Mouse (Mus musculus) heart, embryonic 14.5 days (tissue): Measurements from ENCODE around the gene Fat2. TPM values are rescaled to one million over a fixed set of nuclear protein-coding genes. Genes with fewer than 3 reads are reported as not detected.

Experiments used
- ATAC-seq: fragments of 200-750 bp; cut with Nextera tagmentation; 2 replicates; pipeline ENCODE4 v1.8.0; 2017; ENCODE audit warnings: low read depth, moderate TSS enrichment; ENCODE audit not compliant: insufficient number of reproducible peaks, insufficient read depth, low FRiP score
- H3K27ac ChIP-seq, 2 experiments: fragments of 200-500 bp in 1 of 2; fragments of 300-500 bp in 1 of 2; sonication (generic) in 1 of 2; replicated peaks in 1 of 2; 2 replicates each; pipeline ENCODE4 v1.5.1; 2012 to 2014; ENCODE audit warnings: low read depth in 2 of 2, low read length in 2 of 2, control low read depth in 1 of 2, mild to moderate bottlenecking in 1 of 2, mixed read lengths in 1 of 2; ENCODE audit not compliant: control insufficient read depth in 1 of 2, insufficient read depth in 1 of 2
- H3K27me3 ChIP-seq: fragments of 300-500 bp; sonication (generic); 2 replicates; pipeline ENCODE4 v1.6.1; 2014; ENCODE audit warnings: mild to moderate bottlenecking, low read length, control low read depth; ENCODE audit not compliant: control insufficient read depth, insufficient read depth
- H3K36me3 ChIP-seq: fragments of 300-500 bp; sonication (generic); 2 replicates; pipeline ENCODE4 v1.6.1; 2014; ENCODE audit warnings: mild to moderate bottlenecking, control low read depth, low read length, mixed read lengths; ENCODE audit not compliant: control insufficient read depth, insufficient read depth
- H3K4me1 ChIP-seq, 2 experiments: fragments of 200-500 bp in 1 of 2; fragments of 300-500 bp in 1 of 2; sonication (generic) in 1 of 2; 2 replicates each; pipeline ENCODE4 v1.6.1; 2012 to 2014; ENCODE audit warnings: low read length in 2 of 2, control low read depth in 1 of 2, mixed read lengths in 1 of 2; ENCODE audit not compliant: control insufficient read depth in 2 of 2, insufficient read depth in 2 of 2
- H3K4me2 ChIP-seq: fragments of 300-500 bp; sonication (generic); 2 replicates; pipeline ENCODE4 v1.6.1; 2014; ENCODE audit warnings: mild to moderate bottlenecking, low read length
- H3K4me3 ChIP-seq, 2 experiments: fragments of 200-500 bp in 1 of 2; fragments of 300-500 bp in 1 of 2; sonication (generic) in 1 of 2; 2 replicates each; pipeline ENCODE4 v1.5.1; 2012 to 2014; ENCODE audit warnings: low read length in 2 of 2, mild to moderate bottlenecking in 2 of 2, control low read depth in 1 of 2, low read depth in 1 of 2, moderate library complexity in 1 of 2; ENCODE audit not compliant: control insufficient read depth in 1 of 2, insufficient read depth in 1 of 2
- H3K9ac ChIP-seq: fragments of 300-500 bp; sonication (generic); 2 replicates; pipeline ENCODE4 v1.6.1; 2014; ENCODE audit warnings: mild to moderate bottlenecking, low read length
- H3K9me3 ChIP-seq: fragments of 300-500 bp; sonication (generic); 2 replicates; pipeline ENCODE4 v1.6.1; 2016; ENCODE audit warnings: low read length, control low read depth; ENCODE audit not compliant: control insufficient read depth
- WGBS: fragments of 180-500 bp; shearing (Covaris S2); extraction: QIAGEN DNeasy Blood & Tissue Kit; methylation state at CpG from one replicate; pipeline ENCODE4 v1.1.7; 2014; 5-methylcytosine and 5-hydroxymethylcytosine counted together
- polyA plus RNA-seq: library from polyadenylated mRNA; unstranded; fragments of >200 nt; fragmentation: Nextera tagmentation; extraction: Ambion mirVana; gene quantifications from 2 replicates; pipeline ENCODE4 v1.2.1, GENCODE M21; 2014

Gene Fat2
- polyA plus RNA-seq, 1 experiment from 2014 or later: not detected

- Histone ChIP-seq H3K27me3 (peaks cover 13% of the 10 kb centered on the region; the same call in 1 of the 2 replicates), H3K36me3 (no peaks in the 10 kb centered on the region), H3K4me3 (no peak overlapping the region), H3K9me3 (no peaks in the 10 kb centered on the region), H3K4me1 (peaks cover 0 to 4% of the 10 kb centered on the region in 2 experiments; a peak in 1 of 4 replicates), H3K4me2 (no peak overlapping the region), H3K9ac (no peak overlapping the region), H3K27ac (no peak overlapping the region)
- ATAC-seq: no peak
- WGBS: 38% methylated on average over 2 of the region's 2 CpGs
Observed at GRCm38 (mm10) chr11:55314704-55315047, 21.7 kb downstream of the Fat2 start.

DNA sequence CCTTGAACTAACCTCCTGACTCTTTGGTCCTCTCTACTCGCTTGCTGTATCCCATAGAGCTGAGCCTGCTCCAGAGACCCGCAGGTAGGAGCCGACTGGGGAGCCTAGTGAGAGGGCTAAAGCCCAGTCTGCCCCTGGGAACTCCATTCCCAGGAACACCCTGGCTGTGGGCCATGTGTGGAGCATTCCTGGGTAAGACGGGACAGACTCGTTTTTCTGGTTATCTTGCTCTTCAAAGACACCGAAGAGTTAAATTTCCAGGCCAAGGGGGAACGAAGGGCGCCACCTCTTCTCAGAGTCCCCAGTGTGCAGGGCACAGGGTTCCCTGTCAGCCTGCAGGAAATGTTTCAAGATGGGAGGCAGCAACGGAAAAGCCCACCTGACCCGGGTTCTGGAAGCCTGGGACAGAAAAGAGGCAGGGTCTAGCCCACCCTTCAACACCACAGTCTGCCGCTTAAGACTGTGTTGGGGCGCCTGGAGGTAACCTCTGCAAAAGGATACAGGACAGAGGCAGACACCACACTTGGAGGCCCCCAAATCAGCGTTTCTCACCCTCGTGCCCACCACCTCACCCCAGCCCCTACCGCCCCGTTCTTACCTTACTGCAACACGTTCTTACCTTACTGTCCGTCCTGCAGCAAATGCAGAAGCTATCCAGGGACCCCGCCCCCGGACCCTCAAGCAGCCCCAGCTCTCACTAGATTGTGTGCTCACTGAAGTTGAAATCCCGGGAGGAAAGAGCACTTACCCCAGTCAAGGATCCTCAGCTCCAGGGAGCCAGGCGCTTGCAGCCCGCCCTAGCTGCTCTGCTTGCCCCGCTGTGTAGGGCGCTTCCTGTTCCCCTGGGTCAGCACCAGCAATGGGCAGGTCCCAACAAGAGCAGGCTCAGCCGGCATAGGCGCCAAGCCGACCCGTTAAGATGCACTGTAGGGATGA lies 22.3 kb downstream of the Fat2 start:
- Histone ChIP-seq H3K4me1 (peaks cover 0 to 4% of the 10 kb centered on the region in 2 experiments; a peak in 1 of 4 replicates), H3K27ac (no peak overlapping the region), H3K27me3 (peaks cover 13% of the 10 kb centered on the region; the same call in 1 of the 2 replicates), H3K4me3 (no peak overlapping the region), H3K9me3 (no peaks in the 10 kb centered on the region), H3K36me3 (no peaks in the 10 kb centered on the region), H3K9ac (no peak overlapping the region), H3K4me2 (no peak overlapping the region)
- WGBS: 19% methylated on average over 29 of the region's 29 CpGs
- ATAC-seq: no peak

DNA sequence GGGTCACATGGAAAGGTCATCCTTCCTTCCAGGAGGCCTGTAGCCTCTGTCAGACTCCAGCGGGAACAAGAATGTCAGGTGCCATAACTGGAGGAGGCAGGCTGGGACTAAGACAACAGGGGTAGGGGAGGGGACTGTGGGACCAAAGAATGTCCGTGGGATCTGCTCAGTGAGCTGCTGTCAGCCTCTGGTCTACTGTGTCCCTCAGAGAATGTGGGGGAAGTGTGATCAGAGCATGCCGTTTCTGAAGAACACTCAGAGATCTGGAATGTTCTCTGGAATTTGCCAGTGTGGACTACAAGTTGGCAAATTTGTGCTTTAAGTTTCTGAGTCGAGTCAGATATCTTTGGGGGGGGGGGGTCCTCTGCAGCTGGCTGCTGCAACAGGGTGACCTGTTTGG lies 34.0 kb downstream of the Fat2 start:
- Histone ChIP-seq H3K27ac (no peak overlapping the region), H3K4me1 (no peaks in the 10 kb centered on the region), H3K27me3 (no peaks in the 10 kb centered on the region), H3K9ac (no peak overlapping the region), H3K36me3 (no peaks in the 10 kb centered on the region), H3K4me2 (no peak overlapping the region), H3K4me3 (no peak overlapping the region), H3K9me3 (no peaks in the 10 kb centered on the region)
- WGBS: 32% methylated on average over 4 of the region's 4 CpGs
- ATAC-seq: no peak

DNA sequence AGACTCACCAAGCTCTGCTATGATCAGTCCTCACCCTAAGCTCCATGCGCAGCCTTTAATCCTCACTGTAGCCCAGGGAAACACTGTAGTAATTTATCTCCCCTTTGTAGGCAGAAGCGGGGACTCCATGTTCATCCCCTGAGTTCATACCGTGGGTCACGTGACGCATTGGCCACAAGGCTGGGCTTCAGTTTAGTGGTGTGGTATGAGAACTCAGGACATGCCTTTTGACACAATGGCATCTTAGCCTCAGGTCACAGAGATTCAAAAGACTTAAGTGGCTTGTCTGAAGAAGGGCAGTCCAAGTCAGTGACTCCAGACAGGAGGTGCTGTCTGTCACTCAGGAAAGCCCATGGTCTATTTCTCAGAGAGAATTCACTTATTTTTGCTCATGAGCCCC lies 43.2 kb downstream of the Fat2 start:
- Histone ChIP-seq H3K36me3 (no peaks in the 10 kb centered on the region), H3K4me1 (no peaks in the 10 kb centered on the region), H3K4me3 (no peak overlapping the region), H3K27me3 (no peaks in the 10 kb centered on the region), H3K9ac (no peak overlapping the region), H3K9me3 (no peaks in the 10 kb centered on the region), H3K4me2 (no peak overlapping the region), H3K27ac (no peak overlapping the region)
- ATAC-seq: no peak
- WGBS: 89% methylated on average over 5 of the region's 5 CpGs

DNA sequence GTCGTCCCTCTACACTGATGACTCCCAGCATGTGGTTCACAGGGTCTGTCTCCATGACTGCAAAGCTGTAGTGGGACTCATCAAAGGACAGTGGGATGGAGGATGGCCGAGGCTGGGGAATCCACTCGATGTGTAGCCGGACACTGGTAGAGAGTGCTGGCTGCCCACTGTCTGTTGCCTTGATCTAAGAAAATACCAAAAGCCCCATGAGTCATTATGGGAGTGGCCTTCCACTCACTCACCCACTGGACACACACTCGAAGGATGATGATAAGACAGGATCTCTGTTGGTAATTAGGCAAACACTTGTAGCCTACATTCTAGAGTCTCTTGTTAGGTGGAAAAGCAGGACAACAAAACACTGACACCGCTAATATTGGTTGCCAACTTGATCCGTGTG lies 44.5 kb downstream of the Fat2 start:
- H3K4me3 ChIP-seq: no peak overlapping the region
- 82% methylated on average over 7 of the region's 7 CpGs for WGBS
- no peak overlapping the region for H3K27ac ChIP-seq
- no peak overlapping the region for H3K9ac ChIP-seq
- H3K4me2 ChIP-seq: no peak overlapping the region
- H3K36me3 ChIP-seq: no peaks in the 10 kb centered on the region
- H3K4me1 ChIP-seq: no peaks in the 10 kb centered on the region
- ATAC-seq: no peak
- no peaks in the 10 kb centered on the region for H3K27me3 ChIP-seq
- H3K9me3 ChIP-seq: no peaks in the 10 kb centered on the region

GRCm38 (mm10) chr11:55289851-55290391 lies 46.4 kb downstream of the Fat2 start:
- WGBS: 59% methylated on average over 5 of the region's 5 CpGs
- no peaks in the 10 kb centered on the region for H3K4me1 ChIP-seq
- H3K9me3 ChIP-seq: no peaks in the 10 kb centered on the region
- no peak overlapping the region for H3K27ac ChIP-seq
- H3K9ac ChIP-seq: no peak overlapping the region
- H3K27me3 ChIP-seq: no peaks in the 10 kb centered on the region
- no peak overlapping the region for H3K4me2 ChIP-seq
- no peaks in the 10 kb centered on the region for H3K36me3 ChIP-seq
- no peak for ATAC-seq
- no peak overlapping the region for H3K4me3 ChIP-seq

DNA sequence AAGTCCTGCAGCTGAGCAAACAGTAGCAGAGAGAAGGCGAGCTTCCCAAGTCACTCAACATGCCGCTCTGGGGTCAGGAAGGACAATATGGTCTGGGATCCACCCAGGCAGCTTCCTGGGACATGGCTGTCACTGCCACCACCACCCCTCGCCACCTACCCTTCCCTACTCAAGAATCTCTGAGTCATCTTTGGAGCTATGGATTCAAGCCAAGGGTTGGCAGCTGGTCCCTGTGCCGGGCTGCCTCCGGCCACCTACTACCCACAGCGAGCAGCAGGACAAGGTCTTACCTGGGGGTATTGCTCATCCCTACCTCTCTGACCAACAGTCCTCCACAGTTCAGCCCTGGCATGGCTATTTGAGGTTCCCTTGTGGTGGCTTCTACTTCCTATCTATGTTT lies 61.6 kb downstream of the Fat2 start:
- Histone ChIP-seq H3K36me3 (no peaks in the 10 kb centered on the region), H3K4me1 (no peaks in the 10 kb centered on the region), H3K9me3 (no peaks in the 10 kb centered on the region), H3K27me3 (no peaks in the 10 kb centered on the region), H3K4me2 (no peak overlapping the region), H3K4me3 (no peak overlapping the region), H3K27ac (no peak overlapping the region), H3K9ac (no peak overlapping the region)
- WGBS: 74% methylated on average over 6 of the region's 6 CpGs
- no peak for ATAC-seq
